Mouse (Mus musculus) lung, postnatal 0 days (tissue): ENCODE measurements around the gene Upp2.

Experiments
- CTCF ChIP-seq: IDR thresholded peaks from 2 replicates; pipeline ENCODE4 v1.5.1; 2016; ENCODE audit warnings: antibody characterized with exemption, mild to moderate bottlenecking
- EP300 ChIP-seq: IDR thresholded peaks from 2 replicates; pipeline ENCODE4 v1.6.1; 2016; ENCODE audit warnings: antibody characterized with exemption, mild to moderate bottlenecking, control low read depth

- TF ChIP-seq CTCF: no peak
- no peak for TF ChIP-seq EP300
These were observed 222.8 kb downstream of the Upp2 start for GRCm38 (mm10) chr2:58789934-58790333.
